Mouse (Mus musculus) naive thymus-derived CD4-positive, alpha-beta T cell, adult 2 months (primary cell): ENCODE data around the gene Mtss1l.

Experiments used
- DNase-seq: peaks from one replicate; pipeline ENCODE4 v3.0.0-alpha.2; 2011; ENCODE audit warnings: low read depth

The Mtss1l gene

DNA sequence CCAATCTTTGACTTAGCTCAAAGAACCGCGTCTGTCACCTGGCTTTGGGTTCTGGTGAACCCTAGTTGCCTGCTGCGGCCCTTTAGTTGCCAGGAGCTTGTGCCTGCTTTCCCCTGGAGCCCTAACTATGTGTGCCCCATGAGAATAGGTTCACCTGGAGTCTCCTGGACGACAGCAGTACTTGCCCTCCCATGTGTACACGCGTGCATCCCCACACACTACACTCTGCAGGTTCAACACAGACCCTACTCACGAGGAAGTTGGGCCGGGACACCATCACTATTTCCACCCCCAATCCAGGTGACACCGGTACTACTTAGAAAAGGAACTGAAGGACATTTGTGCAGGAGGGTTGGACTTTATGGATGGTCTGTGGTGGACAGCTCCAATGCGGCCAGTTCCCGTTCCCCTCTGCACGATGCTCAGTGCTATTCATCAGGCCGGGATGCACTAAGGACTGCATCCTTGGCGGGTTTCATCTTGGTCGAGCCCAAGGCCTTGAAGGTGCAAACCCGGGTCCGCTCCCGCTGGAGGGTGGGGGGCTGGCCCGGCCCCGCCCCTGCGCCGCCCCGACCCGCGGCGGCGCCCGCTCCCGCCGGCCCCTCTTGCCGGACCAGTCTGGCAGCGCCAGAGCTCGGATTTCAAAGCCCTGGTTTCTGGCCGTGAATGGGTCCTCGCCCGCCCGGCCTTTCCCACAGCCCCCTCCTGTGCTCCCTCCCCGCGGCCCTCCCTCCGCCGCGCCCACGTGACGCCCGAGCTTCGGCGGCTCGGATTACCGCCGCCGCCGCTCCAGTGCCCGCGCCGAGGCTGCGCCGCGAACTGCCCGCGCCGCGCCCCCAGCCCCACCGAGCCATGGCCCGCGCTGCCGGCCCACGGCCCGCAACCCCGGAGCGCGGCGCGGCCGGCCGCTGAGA lies at the start of gene Mtss1l:
Gene Mtss1l (plus strand): TSS at position 792 of the 914 bp plus-strand sequence.
- DNase-seq = no peak

DNA sequence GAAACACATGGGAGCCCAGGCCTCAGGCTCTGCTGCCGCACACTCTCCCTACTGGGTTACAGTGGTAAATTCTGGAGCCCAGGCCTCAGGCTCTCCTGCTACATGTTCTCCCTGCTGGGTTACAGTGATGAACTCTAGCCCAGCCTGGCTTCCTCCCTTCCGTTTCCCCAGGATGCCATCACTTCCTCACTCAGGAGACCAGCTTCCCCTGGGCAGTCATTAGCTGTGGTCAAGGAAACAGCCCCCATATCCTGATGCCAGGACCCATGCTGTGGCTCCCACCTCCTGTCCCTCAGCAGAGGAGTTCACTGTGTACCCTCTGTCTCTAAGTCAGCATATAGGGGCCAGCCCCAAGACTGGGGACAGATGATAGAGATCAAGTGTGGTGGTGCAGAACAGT lies 49.1 kb upstream of the Mtss1l start:
- DNase-seq = no peak

DNA sequence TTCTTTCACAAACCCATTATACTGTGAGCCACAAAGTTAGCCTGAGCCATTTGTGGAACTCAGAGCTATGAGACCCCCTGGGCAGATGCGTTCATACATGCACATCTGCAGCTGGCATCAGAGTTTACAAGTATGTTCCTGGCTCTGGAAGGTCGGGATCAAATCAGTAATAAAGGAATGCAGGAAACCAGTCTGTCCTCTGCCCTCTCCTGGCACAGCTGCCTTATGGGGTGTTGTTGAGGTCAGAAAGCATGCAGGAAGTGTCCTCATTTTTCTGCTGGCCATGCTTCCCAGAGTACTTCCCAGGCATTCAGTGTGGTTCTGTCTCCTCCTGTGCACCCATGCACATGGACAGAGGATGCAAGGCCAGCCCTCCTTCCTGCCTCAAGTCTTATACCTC lies 48.1 kb upstream of the Mtss1l start:
- no peak for DNase-seq

DNA sequence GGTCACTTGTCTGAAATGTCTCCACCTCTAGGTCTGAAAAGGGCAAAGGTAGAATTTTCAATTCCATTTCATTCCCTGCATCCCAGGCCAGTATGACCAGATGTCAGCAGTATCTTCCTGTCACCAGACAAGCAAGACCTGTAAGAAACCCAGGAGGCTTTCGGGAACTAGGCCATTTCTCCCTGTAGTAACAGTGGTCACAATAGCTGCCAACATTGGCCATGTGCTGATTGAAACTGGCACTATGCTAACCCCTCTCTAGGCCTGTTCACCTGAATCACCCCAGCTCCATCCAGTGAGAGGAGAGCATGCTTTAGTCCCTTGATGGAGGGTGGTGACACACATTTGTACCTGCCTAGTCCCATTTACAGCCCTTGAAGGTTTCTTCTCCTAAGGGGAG lies 46.7 kb upstream of the Mtss1l start:
- no peak for DNase-seq

DNA sequence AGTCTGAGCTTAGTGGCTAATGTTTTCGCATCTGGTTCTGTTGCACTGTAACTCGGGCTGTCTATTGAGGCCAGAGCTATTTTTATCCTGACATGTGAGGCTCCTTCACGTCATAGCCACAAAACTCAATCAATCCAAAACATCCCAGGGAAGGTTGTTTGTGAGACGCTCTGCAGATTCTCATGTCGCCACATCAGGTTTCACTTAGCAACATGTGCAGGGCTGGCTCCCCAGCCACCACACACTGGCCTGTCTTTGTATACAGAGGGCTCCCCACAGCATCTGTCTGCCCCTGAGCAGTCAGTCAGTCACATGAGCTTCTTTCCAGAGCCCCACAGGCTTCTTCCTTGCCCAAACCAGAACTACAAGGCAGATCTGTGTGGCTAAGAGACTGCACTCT lies 44.6 kb upstream of the Mtss1l start:
- no peak for DNase-seq

DNA sequence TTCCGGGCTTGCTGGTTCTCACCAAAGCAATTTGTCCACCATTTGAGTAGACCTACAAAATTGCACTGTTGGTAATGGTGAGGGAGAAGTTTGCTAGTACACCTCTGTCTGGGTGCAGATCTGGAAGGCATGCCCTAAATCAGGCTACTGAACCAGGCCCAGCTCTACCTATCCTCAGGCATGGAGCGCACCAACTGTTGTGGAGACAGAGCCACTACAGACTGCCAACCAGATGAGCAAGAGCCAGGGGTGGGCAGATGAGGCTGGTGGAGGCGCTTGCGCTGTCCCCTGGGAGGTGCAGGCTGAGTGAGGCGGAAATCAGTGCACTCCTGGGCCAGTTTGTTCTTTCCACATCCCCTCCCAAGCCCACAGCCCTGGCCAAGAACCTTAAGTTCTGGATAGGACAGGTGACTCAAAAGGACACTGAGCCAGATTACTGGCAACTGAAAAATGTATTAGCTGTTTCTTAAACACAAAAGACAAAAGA lies 44.1 kb upstream of the Mtss1l start:
- no peak for DNase-seq

DNA sequence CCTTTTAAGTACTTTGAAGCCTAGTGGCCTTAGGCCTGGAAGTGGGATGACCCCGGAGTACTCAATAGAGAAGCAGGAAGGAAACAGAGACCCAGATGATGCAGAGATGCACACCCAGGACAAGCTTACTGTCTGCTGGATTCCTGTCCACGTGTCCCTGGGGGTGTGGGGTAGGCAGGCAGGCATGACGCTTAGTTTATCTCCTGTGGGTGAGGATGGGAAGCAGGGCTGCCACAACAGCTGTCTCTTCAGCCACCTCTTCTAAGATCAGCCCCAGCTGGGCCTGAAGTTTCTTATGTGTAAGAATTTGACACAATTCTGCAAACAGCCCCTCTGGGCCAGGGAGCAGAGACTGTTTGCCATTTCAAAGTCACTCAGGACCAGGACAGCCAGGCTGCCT lies 42.3 kb upstream of the Mtss1l start:
- no peak for DNase-seq

DNA sequence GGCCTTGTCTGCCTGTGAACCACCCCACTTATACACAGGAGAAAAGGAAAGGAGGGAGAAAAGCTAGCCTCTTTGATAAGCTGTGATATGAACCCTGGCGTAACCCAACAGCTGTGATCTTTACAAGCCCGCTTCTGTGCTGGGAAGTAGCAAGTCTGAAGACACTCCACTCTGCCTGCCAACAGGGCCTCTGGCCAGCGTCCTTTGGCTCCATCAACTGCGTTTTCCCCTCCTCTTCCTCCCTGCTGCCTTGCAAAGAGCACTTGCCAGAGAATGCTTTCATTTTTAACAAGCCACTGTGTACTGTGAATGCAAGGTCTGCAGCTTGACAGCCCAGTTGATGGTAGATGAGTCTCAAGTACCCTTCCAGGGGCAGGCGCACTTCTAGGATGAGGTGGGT lies 33.5 kb upstream of the Mtss1l start:
- no peak for DNase-seq

DNA sequence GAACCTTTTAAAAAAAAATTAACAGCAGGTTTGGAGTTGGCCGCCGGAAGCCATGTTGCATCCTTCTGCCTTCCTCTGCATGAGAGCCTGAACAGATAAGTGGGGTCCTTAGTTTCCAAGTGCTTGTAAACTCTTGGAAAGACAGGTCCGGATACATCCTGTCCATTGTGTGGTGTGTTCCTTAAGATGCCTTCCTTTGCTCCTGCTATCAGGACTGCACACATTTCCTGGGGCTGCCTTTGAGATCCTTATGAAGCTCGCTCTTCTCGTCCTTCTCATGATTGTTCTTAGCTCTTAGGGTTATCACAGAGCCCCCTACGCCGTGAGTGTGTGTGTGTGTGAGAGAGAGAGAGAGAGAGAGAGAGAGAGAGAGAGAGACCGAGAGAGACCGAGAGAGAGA lies 31.3 kb upstream of the Mtss1l start:
- no peak for DNase-seq

DNA sequence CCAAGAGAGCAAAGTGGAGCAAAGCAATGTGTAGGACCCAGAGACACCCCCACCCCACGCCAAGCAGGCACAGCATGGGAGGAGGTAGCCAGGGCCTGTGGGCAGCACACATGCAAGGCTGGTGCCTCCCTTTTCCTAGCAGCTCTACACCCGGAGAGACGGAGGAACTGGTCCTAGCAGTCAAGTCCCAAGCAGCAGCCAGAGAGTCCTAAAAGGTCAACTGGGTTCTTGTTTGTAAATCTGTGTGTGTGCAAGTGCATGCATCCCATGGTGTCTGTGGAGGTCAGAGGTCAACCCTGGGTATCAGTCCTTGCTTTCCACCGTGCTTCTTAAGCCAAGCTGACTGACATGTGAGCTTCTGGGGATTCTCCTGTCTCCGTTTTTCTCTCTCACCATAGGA lies 27.1 kb upstream of the Mtss1l start:
- no peak for DNase-seq

DNA sequence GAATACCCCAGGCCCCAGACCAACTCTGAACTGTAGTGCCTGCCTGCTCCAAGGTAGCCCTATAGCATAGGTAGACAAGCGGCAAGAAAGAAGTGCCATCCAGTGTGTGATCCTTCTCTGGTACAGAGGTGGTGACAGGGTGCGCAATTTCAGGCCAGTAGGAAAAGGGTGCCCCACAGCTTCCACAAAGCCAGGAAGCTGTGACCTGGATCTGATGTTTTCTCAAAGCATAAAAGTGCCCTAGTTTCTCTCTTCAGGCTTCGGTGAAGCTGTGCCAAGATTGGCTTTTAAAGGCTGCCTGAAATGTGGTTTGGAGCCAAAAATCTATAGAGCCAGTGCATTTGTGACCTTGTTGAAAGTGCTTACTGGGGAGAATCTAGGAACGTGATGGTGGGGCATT lies 26.4 kb upstream of the Mtss1l start:
- no peak for DNase-seq

DNA sequence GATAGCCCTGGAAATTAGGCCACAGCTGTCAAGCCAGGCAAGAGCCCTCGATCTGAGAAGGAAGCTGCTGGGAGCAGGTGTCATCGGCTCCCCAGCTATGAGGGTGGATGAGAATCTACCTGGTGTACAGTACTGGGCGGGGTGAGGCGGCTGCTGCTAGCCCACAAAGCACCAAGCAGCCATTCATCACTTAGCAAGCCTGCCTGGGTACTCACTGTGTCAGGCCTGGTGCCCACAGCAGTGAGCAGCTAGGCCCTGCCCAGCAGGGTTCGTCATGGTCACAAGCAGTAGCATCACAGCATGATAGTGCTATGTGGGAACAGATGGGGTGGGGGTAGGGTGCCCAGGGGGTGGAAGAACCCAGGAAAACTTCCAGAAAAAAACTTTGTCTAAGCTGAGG lies 25.8 kb upstream of the Mtss1l start:
- DNase-seq = no peak

DNA sequence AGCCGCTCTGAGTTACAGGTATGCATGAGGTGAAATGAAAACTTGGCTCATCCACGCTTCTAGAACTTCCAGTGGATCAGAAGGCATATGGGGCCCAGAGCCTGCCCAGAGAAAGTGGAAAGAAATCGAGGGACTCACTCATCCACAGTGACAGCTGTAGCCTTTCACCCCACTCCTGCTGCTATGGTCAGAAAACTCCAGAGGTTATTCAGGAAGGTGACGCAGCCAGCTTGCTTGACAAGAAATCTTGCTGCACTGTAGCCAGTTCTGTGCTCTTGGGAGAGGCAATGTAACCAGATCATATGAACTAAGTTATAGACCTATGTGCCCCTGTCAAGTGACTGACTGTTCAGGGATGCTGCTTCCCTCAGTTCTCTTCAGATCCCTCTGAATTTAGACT lies 25.2 kb upstream of the Mtss1l start:
- DNase-seq = no peak

DNA sequence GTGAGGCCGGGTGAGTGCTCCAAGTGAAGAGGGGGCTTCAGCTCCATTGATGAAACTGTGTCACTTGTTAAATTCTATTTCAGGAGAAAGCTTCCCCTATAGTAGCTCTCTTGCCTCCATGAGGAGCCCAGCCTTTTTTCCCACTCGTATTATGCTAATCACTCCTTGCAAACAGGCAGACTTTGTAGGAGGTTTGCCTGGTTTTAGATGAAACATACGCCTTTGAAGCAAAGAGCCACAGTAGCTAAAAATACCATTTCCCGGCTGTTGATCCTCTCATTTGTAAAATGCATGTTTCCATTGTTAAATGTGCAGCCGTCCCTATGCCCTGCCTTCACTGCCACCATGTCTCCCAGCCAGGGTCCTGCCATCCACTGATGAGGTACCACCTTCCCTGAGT lies 23.7 kb upstream of the Mtss1l start:
- no peak for DNase-seq

DNA sequence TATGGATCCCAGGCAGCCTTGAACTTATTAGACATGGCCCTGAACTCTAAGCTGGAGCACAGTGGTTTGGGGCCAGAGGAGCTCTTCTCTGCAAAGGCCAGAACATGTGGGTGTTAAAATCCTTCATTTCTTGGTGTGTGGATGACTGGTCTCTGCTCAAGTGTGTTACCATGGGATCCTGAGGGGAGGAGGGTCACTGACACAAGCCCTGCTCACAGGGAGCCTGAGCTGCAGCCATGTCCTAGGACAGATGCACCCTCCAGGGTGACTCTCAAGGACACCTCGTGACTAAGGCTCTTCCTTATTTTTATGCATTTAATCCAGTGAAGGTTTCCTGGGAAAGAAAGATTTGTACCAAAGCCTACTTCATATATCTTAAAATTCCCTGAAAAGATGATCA lies 23.2 kb upstream of the Mtss1l start:
- no peak for DNase-seq

DNA sequence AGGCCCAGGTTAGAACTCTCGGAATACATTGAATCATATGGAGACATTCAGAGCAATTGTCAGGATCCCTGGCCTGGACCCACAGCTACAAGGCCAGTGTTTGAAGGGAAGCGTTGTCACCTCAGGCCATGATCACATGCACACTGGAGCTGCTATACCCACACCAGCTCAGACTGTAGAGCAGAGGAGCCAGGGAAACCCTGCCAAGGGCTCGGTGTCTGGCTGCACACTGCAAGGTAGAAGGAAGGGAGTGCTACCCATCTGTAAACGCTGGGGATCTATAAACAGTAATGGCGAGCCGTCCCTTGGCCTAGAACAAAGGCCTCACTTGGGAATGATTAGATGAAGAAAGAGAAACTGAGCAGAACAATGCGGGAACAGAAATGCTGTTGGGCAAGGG lies 21.8 kb upstream of the Mtss1l start:
- no peak for DNase-seq

DNA sequence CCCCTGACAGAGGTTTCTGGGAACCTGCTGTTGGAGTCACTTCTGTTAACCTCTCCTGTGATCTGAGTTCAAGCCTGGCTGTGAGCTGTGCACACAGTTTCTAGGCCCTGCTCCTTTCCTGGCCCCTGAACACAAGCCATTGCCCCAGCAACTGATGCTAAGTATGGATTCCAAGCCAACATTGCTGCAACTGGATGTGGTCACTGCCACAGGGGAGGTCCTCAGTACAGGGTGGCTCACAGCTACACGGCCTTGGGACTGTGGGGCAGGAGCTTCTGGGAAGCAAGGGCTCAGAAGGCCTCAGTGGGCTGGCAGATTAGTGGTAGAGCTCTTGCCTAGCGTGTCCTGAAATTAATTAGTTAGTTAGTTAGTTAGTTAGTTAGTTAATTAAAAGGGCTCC lies 20.7 kb upstream of the Mtss1l start:
- no peak for DNase-seq

DNA sequence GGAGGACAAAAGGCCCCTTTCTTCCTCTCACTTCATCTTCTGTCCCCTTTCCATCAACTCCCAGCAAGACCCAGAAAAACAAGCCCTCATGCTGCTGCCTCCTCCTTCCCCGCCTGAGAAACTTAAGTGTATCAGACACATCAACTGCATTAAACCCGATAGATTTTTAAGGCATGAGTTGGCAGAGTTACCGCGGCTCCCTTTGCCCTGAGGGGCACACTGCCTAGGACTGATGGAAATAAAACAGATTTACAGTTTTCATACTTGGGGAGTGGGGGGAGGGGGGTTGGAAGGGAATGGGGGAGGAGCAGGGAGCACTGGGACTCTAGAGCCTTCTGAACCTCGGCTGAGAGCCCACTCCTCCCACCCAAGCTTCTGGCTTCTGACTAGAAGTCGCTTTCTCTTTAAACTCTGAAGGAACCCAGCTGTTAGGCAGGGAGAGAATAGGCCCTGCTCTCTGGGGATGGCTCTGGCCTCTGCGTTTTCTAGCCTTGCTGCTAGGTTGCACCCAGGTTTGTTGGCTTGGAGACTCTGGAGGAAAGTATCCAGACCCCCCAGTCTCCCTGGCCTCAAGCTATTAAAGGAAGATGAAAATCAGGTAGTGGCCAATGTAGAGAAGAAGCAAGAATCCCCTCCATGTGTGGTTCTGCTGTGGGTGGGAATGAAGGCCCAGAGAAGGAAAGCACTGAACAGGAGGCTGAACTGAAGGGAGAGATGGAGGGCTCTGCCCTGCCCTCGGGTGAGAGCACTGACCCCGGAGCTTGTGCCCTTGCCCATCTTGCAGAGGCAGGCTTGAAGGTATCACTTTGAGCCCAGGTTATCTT lies 18.4 kb upstream of the Mtss1l start:
- no peak for DNase-seq

DNA sequence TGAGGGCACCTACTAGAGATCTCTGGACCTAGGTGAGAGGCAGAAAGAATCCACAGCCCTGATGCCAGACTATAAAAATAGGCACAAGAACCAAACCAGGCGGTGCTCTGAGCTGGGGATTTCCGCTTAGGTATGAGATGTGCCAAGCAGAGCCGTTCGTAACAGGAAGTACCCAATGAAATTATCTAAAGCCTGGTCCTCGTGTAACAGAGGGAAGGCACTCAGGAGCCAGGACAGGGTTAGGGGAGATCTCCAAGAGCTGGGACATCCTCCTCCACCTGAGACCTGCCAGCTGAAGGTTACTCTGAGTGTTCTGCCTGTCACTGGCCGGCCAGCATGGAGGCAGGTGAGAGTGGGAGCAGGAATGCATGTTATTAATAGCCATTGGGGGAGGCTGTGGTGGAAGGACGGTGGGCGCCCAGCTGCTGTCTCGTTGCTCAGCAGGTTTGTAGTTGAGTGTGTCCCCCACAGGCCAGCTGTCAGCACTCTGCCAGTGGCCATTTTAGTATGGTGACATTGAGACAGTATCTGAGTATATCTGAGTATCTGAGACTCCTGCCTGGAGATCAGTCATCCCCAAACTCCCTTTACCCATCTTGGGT lies 17.7 kb upstream of the Mtss1l start:
- DNase-seq = no peak

DNA sequence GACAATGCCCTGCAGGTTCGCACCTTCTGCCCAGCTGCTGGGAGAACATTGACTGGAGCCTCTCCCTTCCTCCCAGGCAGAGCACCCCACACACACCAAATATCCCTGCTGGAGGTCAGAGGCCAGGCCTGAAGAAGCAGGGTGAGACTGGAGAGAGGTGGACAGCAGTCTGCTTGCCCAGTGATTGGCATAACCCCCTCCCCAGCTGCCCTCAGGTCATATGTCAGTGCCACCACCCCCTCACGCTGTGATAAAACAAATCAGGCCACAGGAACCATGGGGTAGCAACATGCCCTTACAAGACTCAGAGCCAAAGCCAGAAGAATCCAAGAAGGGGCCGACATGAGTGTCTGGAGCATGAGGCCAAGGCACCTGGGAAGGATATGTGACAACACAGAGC lies 17.2 kb upstream of the Mtss1l start:
- DNase-seq = no peak

DNA sequence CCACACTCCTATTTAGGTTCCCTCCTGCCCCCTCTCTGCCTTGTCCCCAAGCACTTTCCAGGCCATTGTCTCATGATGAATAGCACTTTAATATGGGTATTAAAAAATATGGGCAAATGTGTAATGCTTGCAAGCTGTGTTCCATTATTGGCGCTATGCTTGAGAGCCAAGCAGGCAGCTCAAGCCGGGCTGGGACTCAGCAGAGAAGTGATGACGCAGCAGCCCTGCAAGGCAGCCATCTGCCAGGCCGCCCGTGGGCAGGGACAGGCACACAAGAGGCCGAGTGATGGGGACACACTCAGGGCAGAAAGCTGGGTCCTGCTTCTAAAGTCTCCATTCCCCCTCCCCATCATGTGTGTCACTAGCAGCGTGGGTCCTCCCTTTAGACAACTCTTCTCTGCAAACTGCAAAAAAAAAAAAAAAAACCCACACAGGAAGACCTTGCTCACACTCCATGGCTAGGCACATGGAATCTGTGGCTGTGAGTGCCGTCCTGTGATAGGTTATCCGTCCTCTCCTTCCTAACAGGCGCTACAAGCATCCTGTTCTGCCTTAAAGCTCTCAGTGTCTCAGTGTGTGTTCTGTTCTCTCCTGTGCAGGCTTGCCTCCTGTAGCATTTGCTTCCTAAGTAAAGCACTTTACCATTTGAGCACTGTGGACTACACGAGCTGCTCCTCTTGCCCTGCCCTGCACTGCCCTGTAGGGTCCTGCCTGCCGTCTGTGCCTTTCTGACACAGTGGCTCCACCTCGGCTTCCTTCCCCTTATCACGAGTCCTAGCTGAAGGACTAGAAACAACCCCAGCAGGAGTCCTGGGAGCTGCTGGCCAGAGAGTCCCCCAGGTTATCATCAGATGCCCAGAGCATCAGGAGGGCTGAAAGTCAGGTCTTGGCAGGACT lies 15.6 kb upstream of the Mtss1l start:
- no peak for DNase-seq
